Mouse (Mus musculus) embryonic facial prominence, embryonic 12.5 days (tissue): ENCODE measurements around the gene A930033H14Rik. TPM values are rescaled to one million over a fixed set of nuclear protein-coding genes. Genes with fewer than 3 reads are reported as not detected.

Experiments
- ATAC-seq: fragments of 200-750 bp; cut with Nextera tagmentation; 2 replicates; pipeline ENCODE4 v1.8.0; 2017; ENCODE audit not compliant: insufficient number of reproducible peaks, insufficient read depth, low FRiP score, low TSS enrichment
- H3K27ac ChIP-seq: fragments of 300-500 bp; sonication (generic); 2 replicates; pipeline ENCODE4 v1.5.1; 2016; ENCODE audit warnings: mild to moderate bottlenecking
- H3K27me3 ChIP-seq: fragments of 300-500 bp; sonication (generic); 2 replicates; pipeline ENCODE4 v1.6.1; 2016; ENCODE audit warnings: mild to moderate bottlenecking, moderate library complexity
- H3K36me3 ChIP-seq: fragments of 300-500 bp; sonication (generic); 2 replicates; pipeline ENCODE4 v1.6.1; 2016; ENCODE audit warnings: mild to moderate bottlenecking
- H3K4me1 ChIP-seq: fragments of 300-500 bp; sonication (generic); 2 replicates; pipeline ENCODE4 v1.6.1; 2016
- H3K4me2 ChIP-seq: fragments of 300-500 bp; sonication (generic); replicated peaks from 2 replicates; pipeline ENCODE4 v1.6.1; 2016; ENCODE audit warnings: mild to moderate bottlenecking, moderate library complexity
- H3K4me3 ChIP-seq: fragments of 300-500 bp; sonication (generic); 2 replicates; pipeline ENCODE4 v1.5.1; 2016; ENCODE audit warnings: mild to moderate bottlenecking
- H3K9ac ChIP-seq: fragments of 300-500 bp; sonication (generic); 2 replicates; pipeline ENCODE4 v1.6.1; 2016; ENCODE audit warnings: mild to moderate bottlenecking, moderate library complexity
- H3K9me3 ChIP-seq: fragments of 300-500 bp; sonication (generic); 2 replicates; pipeline ENCODE4 v1.6.1; 2016; ENCODE audit warnings: mild to moderate bottlenecking, moderate library complexity
- whole genome bisulfite sequencing: fragments of 180-500 bp; shearing (Covaris S2); methylation state at CpG from one replicate; pipeline ENCODE4 v1.1.7; 2016; 5-methylcytosine and 5-hydroxymethylcytosine counted together
- polyA plus RNA-seq: library from polyadenylated mRNA; unstranded; fragments of >200 nt; fragmentation: Nextera tagmentation; extraction: Ambion mirVana; gene quantifications from 2 replicates; pipeline ENCODE4 v1.2.1, GENCODE M21; 2016

Gene A930033H14Rik
- polyA plus RNA-seq, 1 experiment from 2014 or later = 3.3 TPM

GRCm38 (mm10) chr10:69224276-69224675 lies 11.4 kb upstream of the A930033H14Rik start:
- Histone ChIP-seq H3K36me3 (0 out of 2 replicates have a peak, but pooled peaks cover 9% of the 10 kb centered on the region), H3K27me3 (no peaks in the 10 kb centered on the region), H3K9me3 (no peaks in the 10 kb centered on the region), H3K9ac (no peak overlapping the region), H3K4me2 (no peak overlapping the region), H3K4me1 (no peaks in the 10 kb centered on the region), H3K4me3 (no peak overlapping the region), H3K27ac (no peak overlapping the region)
- ATAC-seq = no peak
- WGBS = 72% methylated on average over 7 of the region's 7 CpGs

- 95% methylated on average over 4 of the region's 4 CpGs for WGBS
- peaks cover 18% of the 10 kb centered on the region; the same call in 1 of the 2 replicates for H3K36me3 ChIP-seq
- no peak overlapping the region for H3K4me3 ChIP-seq
- H3K9me3 ChIP-seq = no peaks in the 10 kb centered on the region
- no peak overlapping the region for H3K4me2 ChIP-seq
- H3K9ac ChIP-seq = no peak overlapping the region
- no peaks in the 10 kb centered on the region for H3K27me3 ChIP-seq
- no peak for ATAC-seq
- H3K4me1 ChIP-seq = no peaks in the 10 kb centered on the region
- H3K27ac ChIP-seq = no peak overlapping the region
Measured at GRCm38 (mm10) chr10:69223232-69223631, 10.3 kb upstream of the A930033H14Rik start.

- no peaks in the 10 kb centered on the region for H3K9me3 ChIP-seq
- ATAC-seq = no peak
- H3K4me1 ChIP-seq = no peaks in the 10 kb centered on the region
- 90% methylated on average over 3 of the region's 3 CpGs for WGBS
- H3K4me2 ChIP-seq = no peak overlapping the region
- H3K27ac ChIP-seq = no peak overlapping the region
- no peak overlapping the region for H3K4me3 ChIP-seq
- peaks cover 25% of the 10 kb centered on the region for H3K36me3 ChIP-seq
- no peaks in the 10 kb centered on the region for H3K27me3 ChIP-seq
- no peak overlapping the region for H3K9ac ChIP-seq
Measured at GRCm38 (mm10) chr10:69221955-69222354, 9.1 kb upstream of the A930033H14Rik start.

GRCm38 (mm10) chr10:69221148-69221547 lies 8.2 kb upstream of the A930033H14Rik start:
- Histone ChIP-seq H3K4me1 (no peaks in the 10 kb centered on the region), H3K9me3 (no peaks in the 10 kb centered on the region), H3K36me3 (peaks cover 33% of the 10 kb centered on the region), H3K27ac (no peak overlapping the region), H3K4me2 (no peak overlapping the region), H3K4me3 (no peak overlapping the region), H3K9ac (no peak overlapping the region), H3K27me3 (no peaks in the 10 kb centered on the region)
- WGBS = 94% methylated on average over 9 of the region's 9 CpGs
- no peak for ATAC-seq

- Histone ChIP-seq H3K9ac (no peak overlapping the region), H3K27me3 (no peaks in the 10 kb centered on the region), H3K36me3 (peaks cover 28% of the 10 kb centered on the region), H3K4me2 (no peak overlapping the region), H3K4me3 (no peak overlapping the region), H3K9me3 (no peaks in the 10 kb centered on the region), H3K27ac (no peak overlapping the region), H3K4me1 (no peaks in the 10 kb centered on the region)
- 82% methylated on average over 6 of the region's 6 CpGs for WGBS
- no peak for ATAC-seq
Measured at GRCm38 (mm10) chr10:69220296-69220695, 7.4 kb upstream of the A930033H14Rik start.

GRCm38 (mm10) chr10:69219289-69219626 lies 6.4 kb upstream of the A930033H14Rik start:
- no peak overlapping the region for H3K4me3 ChIP-seq
- no peak overlapping the region for H3K4me2 ChIP-seq
- H3K36me3 ChIP-seq = peaks cover 27% of the 10 kb centered on the region
- no peaks in the 10 kb centered on the region for H3K27me3 ChIP-seq
- peaks cover 3% of the 10 kb centered on the region for H3K4me1 ChIP-seq
- no peaks in the 10 kb centered on the region for H3K9me3 ChIP-seq
- no peak overlapping the region for H3K9ac ChIP-seq
- no peak for ATAC-seq
- 93% methylated on average over 2 of the region's 2 CpGs for WGBS
- no peak overlapping the region for H3K27ac ChIP-seq

- H3K4me1 ChIP-seq = peaks cover 9% of the 10 kb centered on the region
- no peaks in the 10 kb centered on the region for H3K9me3 ChIP-seq
- peaks cover 27% of the 10 kb centered on the region for H3K36me3 ChIP-seq
- WGBS = 93% methylated on average over 14 of the region's 14 CpGs
- H3K27ac ChIP-seq = no peak overlapping the region
- H3K4me3 ChIP-seq = no peak overlapping the region
- no peaks in the 10 kb centered on the region for H3K27me3 ChIP-seq
- no peak overlapping the region for H3K9ac ChIP-seq
- H3K4me2 ChIP-seq = no peak overlapping the region
- no peak for ATAC-seq
Measured at GRCm38 (mm10) chr10:69218458-69219288, 5.8 kb upstream of the A930033H14Rik start.

- WGBS = 93% methylated on average over 4 of the region's 4 CpGs
- Histone ChIP-seq H3K4me3 (no peak overlapping the region), H3K4me1 (peaks cover 9% of the 10 kb centered on the region), H3K9ac (no peak overlapping the region), H3K36me3 (peaks cover 27% of the 10 kb centered on the region), H3K4me2 (no peak overlapping the region), H3K27ac (no peak overlapping the region), H3K27me3 (no peaks in the 10 kb centered on the region), H3K9me3 (no peaks in the 10 kb centered on the region)
- no peak for ATAC-seq
Measured at GRCm38 (mm10) chr10:69217127-69217690, 4.3 kb upstream of the A930033H14Rik start.

GRCm38 (mm10) chr10:69213986-69214385 lies 1.1 kb upstream of the A930033H14Rik start:
- H3K27ac ChIP-seq = peak overlapping the region; percentile 99; the same call in 1 of the 2 replicates
- peak overlapping the region; percentile 78 for H3K4me3 ChIP-seq
- peak overlapping the region; percentile 81 for H3K4me2 ChIP-seq
- no peaks in the 10 kb centered on the region for H3K27me3 ChIP-seq
- H3K36me3 ChIP-seq = peaks cover 21% of the 10 kb centered on the region
- no peak for ATAC-seq
- no peaks in the 10 kb centered on the region for H3K9me3 ChIP-seq
- H3K4me1 ChIP-seq = peaks cover 9% of the 10 kb centered on the region
- 21% methylated on average over 5 of the region's 5 CpGs for WGBS
- H3K9ac ChIP-seq = peak overlapping the region; percentile 96

- Histone ChIP-seq H3K27ac (peak overlapping the region; percentile 99), H3K36me3 (peaks cover 16% of the 10 kb centered on the region), H3K9ac (peak overlapping the region; percentile 96), H3K27me3 (no peaks in the 10 kb centered on the region), H3K4me2 (peak overlapping the region; percentile 81), H3K4me1 (peaks cover 9% of the 10 kb centered on the region), H3K9me3 (no peaks in the 10 kb centered on the region), H3K4me3 (peak overlapping the region; percentile 78)
- peak; percentile 59 for ATAC-seq
- WGBS = 1% methylated on average over 21 of the region's 21 CpGs
Measured at GRCm38 (mm10) chr10:69213451-69213877, 566 bp upstream of the A930033H14Rik start.

GRCm38 (mm10) chr10:69211976-69212375 lies 922 bp downstream of the A930033H14Rik start:
- Histone ChIP-seq H3K4me2 (peak overlapping the region; percentile 81), H3K27ac (peak overlapping the region; percentile 99), H3K36me3 (peaks cover 8% of the 10 kb centered on the region; the same call in 1 of the 2 replicates), H3K4me3 (peak overlapping the region; percentile 78), H3K9me3 (no peaks in the 10 kb centered on the region), H3K9ac (peak overlapping the region; percentile 96), H3K27me3 (no peaks in the 10 kb centered on the region), H3K4me1 (peaks cover 9% of the 10 kb centered on the region)
- 3% methylated on average over 14 of the region's 14 CpGs for WGBS
- ATAC-seq = no peak

GRCm38 (mm10) chr10:69211560-69211959 lies 1.3 kb downstream of the A930033H14Rik start:
- Histone ChIP-seq H3K27ac (peak overlapping the region; percentile 99), H3K27me3 (no peaks in the 10 kb centered on the region), H3K9me3 (no peaks in the 10 kb centered on the region), H3K4me1 (peaks cover 9% of the 10 kb centered on the region), H3K4me2 (peak overlapping the region; percentile 81), H3K4me3 (peak overlapping the region; percentile 78), H3K36me3 (peaks cover 4% of the 10 kb centered on the region; the same call in 1 of the 2 replicates), H3K9ac (peak overlapping the region; percentile 96)
- ATAC-seq = no peak
- 49% methylated on average over 8 of the region's 8 CpGs for WGBS
